Mouse (Mus musculus): Measurements from ENCODE around the gene Rps6ka2. TPM values are rescaled to one million over a fixed set of nuclear protein-coding genes. Genes with fewer than 3 reads are reported as not detected.

Gene Rps6ka2
- polyA plus RNA-seq, 1 experiment from 2014 or later = 2.0 TPM

DNA sequence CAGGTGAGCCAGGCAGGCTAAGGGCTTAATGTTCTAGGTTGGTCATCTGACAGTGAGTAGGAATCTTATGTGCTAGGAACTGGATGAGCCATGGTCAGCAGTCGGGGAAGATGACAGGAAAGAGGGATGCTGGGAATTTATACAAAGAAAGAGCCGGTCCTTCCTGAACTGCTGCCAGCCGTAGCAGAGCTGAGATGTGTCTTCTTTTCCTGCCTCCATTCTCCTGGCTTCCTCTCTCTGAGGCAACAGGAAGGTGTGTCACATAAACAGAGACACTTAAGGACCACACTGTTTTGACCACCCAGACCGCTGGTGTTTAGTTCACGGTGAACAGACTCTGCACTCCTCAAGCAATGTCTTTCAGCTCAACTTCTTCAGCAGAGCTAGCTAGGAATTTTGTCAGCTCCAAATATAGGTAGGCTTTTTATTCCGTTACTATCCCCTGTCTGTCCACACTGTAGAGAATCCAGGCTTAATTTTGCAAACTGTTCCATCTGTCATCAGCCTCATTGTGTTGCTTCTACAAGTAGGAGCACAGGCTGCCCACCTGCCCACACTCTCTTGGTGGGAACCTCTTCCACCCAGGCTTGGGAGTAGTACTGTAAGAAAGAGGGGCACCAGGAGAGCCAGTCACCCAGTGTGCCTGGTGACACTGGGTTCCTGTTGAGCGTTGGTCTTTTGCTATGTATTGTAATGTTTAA lies 24.4 kb downstream of the Rps6ka2 start:
- H3K9ac ChIP-seq (ENCODE audit: low read length) = no peak overlapping the region
- TF ChIP-seq EP300 (optimal IDR thresholded peaks at IDR 0.05) (no peak), CTCF (IDR thresholded peaks at IDR 0.05; ENCODE audit: low read depth) (no peak)
- no peaks in the 10 kb centered on the region for H3K27me3 ChIP-seq (ENCODE audit: control insufficient read depth, insufficient read depth, low read length)
- DNase-seq (ENCODE audit: low spot score) (no peak), ATAC-seq (ENCODE audit: low FRiP score, low TSS enrichment) (no peak)
- 60% methylated on average over 7 of the region's 7 CpGs for WGBS
- no peak overlapping the region for H3K4me3 ChIP-seq (ENCODE audit: low read depth, low read length)
- H3K4me1 ChIP-seq (replicated peaks; ENCODE audit: control insufficient read depth, insufficient read depth) = 0 out of 2 replicates have a peak, but pooled peaks cover 2% of the 10 kb centered on the region
- no peaks in the 10 kb centered on the region for H3K36me3 ChIP-seq (ENCODE audit: control insufficient read depth, insufficient read depth, low read length)
- H3K4me2 ChIP-seq (replicated peaks; ENCODE audit: low read depth) = no peak overlapping the region
- no peak overlapping the region for H3K27ac ChIP-seq (replicated peaks)
- H3K9me3 ChIP-seq (ENCODE audit: control insufficient read depth, low read length) = no peaks in the 10 kb centered on the region

GRCm38 (mm10) chr17:7197121-7197925 lies 27.4 kb downstream of the Rps6ka2 start:
- Histone ChIP-seq H3K9ac (ENCODE audit: low read length) (no peak overlapping the region), H3K27me3 (ENCODE audit: control insufficient read depth, insufficient read depth, low read length) (no peaks in the 10 kb centered on the region), H3K4me1 (replicated peaks; ENCODE audit: control insufficient read depth, insufficient read depth) (0 out of 2 replicates have a peak, but pooled peaks cover 2% of the 10 kb centered on the region), H3K27ac (replicated peaks) (no peak overlapping the region), H3K36me3 (ENCODE audit: control insufficient read depth, insufficient read depth, low read length) (no peaks in the 10 kb centered on the region), H3K4me2 (replicated peaks; ENCODE audit: low read depth) (no peak overlapping the region), H3K9me3 (ENCODE audit: control insufficient read depth, low read length) (no peaks in the 10 kb centered on the region), H3K4me3 (ENCODE audit: low read depth, low read length) (no peak overlapping the region)
- DNase-seq (ENCODE audit: low spot score) = no peak
- no peak for ATAC-seq (ENCODE audit: low FRiP score, low TSS enrichment)
- WGBS = 58% methylated on average over 9 of the region's 9 CpGs
- TF ChIP-seq CTCF (IDR thresholded peaks at IDR 0.05; ENCODE audit: low read depth) = no peak
- TF ChIP-seq EP300 (optimal IDR thresholded peaks at IDR 0.05) = no peak

- ATAC-seq (ENCODE audit: low FRiP score, low TSS enrichment) (no peak), DNase-seq (ENCODE audit: low spot score) (no peak)
- H3K9ac ChIP-seq (ENCODE audit: low read length) = no peak overlapping the region
- no peaks in the 10 kb centered on the region for H3K4me1 ChIP-seq (replicated peaks; ENCODE audit: control insufficient read depth, insufficient read depth)
- no peaks in the 10 kb centered on the region for H3K9me3 ChIP-seq (ENCODE audit: control insufficient read depth, low read length)
- H3K4me3 ChIP-seq (ENCODE audit: low read depth, low read length) = no peak overlapping the region
- WGBS = 62% methylated on average over 11 of the region's 11 CpGs
- no peaks in the 10 kb centered on the region for H3K36me3 ChIP-seq (ENCODE audit: control insufficient read depth, insufficient read depth, low read length)
- H3K4me2 ChIP-seq (replicated peaks; ENCODE audit: low read depth) = no peak overlapping the region
- H3K27ac ChIP-seq (replicated peaks) = no peak overlapping the region
- no peaks in the 10 kb centered on the region for H3K27me3 ChIP-seq (ENCODE audit: control insufficient read depth, insufficient read depth, low read length)
- TF ChIP-seq CTCF (IDR thresholded peaks at IDR 0.05; ENCODE audit: low read depth) (no peak), EP300 (optimal IDR thresholded peaks at IDR 0.05) (no peak)
These were observed 35.0 kb downstream of the Rps6ka2 start for GRCm38 (mm10) chr17:7204771-7205406.

DNA sequence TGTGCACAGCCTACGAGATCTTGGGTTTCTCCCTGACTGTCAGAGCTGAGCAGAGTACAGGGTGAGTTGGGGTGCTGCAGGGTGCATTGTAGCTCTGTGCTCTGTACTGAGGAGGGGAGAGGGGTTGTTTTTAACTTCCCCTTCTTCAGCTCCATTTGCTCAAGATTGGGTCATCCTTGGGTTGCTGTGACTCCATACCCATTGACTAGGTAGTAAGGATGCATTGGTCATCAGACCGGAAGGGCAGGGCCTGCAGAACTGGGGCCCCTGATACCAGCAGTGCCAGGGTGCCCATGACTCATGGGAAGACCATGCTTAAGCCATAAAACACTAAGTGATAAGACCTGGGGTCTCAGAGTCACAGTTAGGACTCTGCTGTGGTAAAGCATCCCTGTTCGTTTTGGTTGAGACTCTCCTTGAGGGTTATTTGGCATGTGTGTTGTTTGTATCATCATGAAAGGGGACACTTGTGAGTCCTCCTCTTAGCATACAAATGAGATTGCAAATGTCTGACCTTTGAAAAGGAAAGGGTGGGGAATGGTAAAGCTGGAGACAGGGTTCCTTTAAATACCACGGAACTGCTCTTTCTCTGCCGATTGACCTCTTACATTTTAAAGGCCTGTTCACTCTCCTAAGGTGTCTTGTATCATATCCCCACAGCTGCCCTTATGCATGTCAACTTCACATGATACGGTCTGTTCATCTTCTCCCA lies 36.7 kb downstream of the Rps6ka2 start:
- Histone ChIP-seq H3K9me3 (ENCODE audit: control insufficient read depth, low read length) (no peaks in the 10 kb centered on the region), H3K4me3 (ENCODE audit: low read depth, low read length) (no peak overlapping the region), H3K27me3 (ENCODE audit: control insufficient read depth, insufficient read depth, low read length) (no peaks in the 10 kb centered on the region), H3K36me3 (ENCODE audit: control insufficient read depth, insufficient read depth, low read length) (no peaks in the 10 kb centered on the region), H3K4me1 (replicated peaks; ENCODE audit: control insufficient read depth, insufficient read depth) (no peaks in the 10 kb centered on the region), H3K4me2 (replicated peaks; ENCODE audit: low read depth) (no peak overlapping the region), H3K9ac (ENCODE audit: low read length) (no peak overlapping the region), H3K27ac (replicated peaks) (no peak overlapping the region)
- 83% methylated on average over 6 of the region's 6 CpGs for WGBS
- DNase-seq (ENCODE audit: low spot score) = no peak
- no peak for TF ChIP-seq CTCF (IDR thresholded peaks at IDR 0.05; ENCODE audit: low read depth)
- no peak for TF ChIP-seq EP300 (optimal IDR thresholded peaks at IDR 0.05)
- no peak for ATAC-seq (ENCODE audit: low FRiP score, low TSS enrichment)

DNA sequence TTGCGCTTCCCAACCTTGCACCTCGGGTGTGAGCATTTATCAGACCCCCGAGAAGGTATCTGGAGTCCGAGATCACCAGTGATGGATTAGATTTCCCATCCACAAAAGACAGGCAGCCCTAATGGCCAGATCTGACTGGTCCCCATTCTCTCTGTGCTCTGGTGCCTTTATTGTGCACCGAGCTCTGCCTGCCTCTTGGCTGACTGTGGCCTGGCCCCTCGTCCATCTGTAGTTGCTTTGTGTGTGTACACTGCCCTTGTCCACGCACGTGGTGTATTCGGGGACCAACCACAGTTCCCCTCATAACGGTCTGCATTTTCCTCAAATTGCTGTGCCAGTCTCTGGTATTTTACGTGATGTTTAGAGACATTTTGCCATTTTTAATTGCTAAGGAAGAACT lies 40.7 kb downstream of the Rps6ka2 start:
- ATAC-seq (ENCODE audit: low FRiP score, low TSS enrichment) (no peak), DNase-seq (ENCODE audit: low spot score) (no peak)
- H3K4me2 ChIP-seq (replicated peaks; ENCODE audit: low read depth) = no peak overlapping the region
- no peaks in the 10 kb centered on the region for H3K4me1 ChIP-seq (replicated peaks; ENCODE audit: control insufficient read depth, insufficient read depth)
- no peak overlapping the region for H3K4me3 ChIP-seq (ENCODE audit: low read depth, low read length)
- H3K27ac ChIP-seq (replicated peaks) = no peak overlapping the region
- TF ChIP-seq EP300 (optimal IDR thresholded peaks at IDR 0.05) (no peak), CTCF (IDR thresholded peaks at IDR 0.05; ENCODE audit: low read depth) (no peak)
- no peak overlapping the region for H3K9ac ChIP-seq (ENCODE audit: low read length)
- no peaks in the 10 kb centered on the region for H3K27me3 ChIP-seq (ENCODE audit: control insufficient read depth, insufficient read depth, low read length)
- H3K9me3 ChIP-seq (ENCODE audit: control insufficient read depth, low read length) = no peaks in the 10 kb centered on the region
- 58% methylated on average over 11 of the region's 11 CpGs for WGBS
- no peaks in the 10 kb centered on the region for H3K36me3 ChIP-seq (ENCODE audit: control insufficient read depth, insufficient read depth, low read length)
